Mouse (Mus musculus) heart, adult 2 months (tissue): ENCODE data around the gene Limk2. TPM values are rescaled to one million over a fixed set of nuclear protein-coding genes. Genes with fewer than 3 reads are reported as not detected.

Experiments used
- DNase-seq, 2 experiments: peaks; one replicate each; pipeline ENCODE4 v3.0.0; 2021
- H3K27ac ChIP-seq: fragments of 200-600 bp; 2 replicates; pipeline ENCODE4 v1.8.1; 2022
- H3K27me3 ChIP-seq: fragments of 200-500 bp; 2 replicates; pipeline ENCODE4 v1.6.1; 2012; ENCODE audit warnings: mild to moderate bottlenecking, low read length, inconsistent platforms, mixed read lengths; ENCODE audit not compliant: control insufficient read depth, insufficient read depth
- H3K36me3 ChIP-seq: fragments of 200-500 bp; 2 replicates; pipeline ENCODE4 v1.6.1; 2012; ENCODE audit warnings: low read length, inconsistent platforms; ENCODE audit not compliant: control insufficient read depth, insufficient read depth
- H3K4me1 ChIP-seq: fragments of 200-500 bp; 2 replicates; pipeline ENCODE4 v1.6.1; 2011; ENCODE audit warnings: low read length; ENCODE audit not compliant: control insufficient read depth, insufficient read depth
- H3K4me3 ChIP-seq: fragments of 200-600 bp; 2 replicates; pipeline ENCODE4 v1.8.1; 2022
- H3K79me2 ChIP-seq: fragments of 200-500 bp; replicated peaks from 2 replicates; pipeline ENCODE4 v1.6.1; 2012; ENCODE audit warnings: mild to moderate bottlenecking, inconsistent platforms, low read length, moderate library complexity, mixed read lengths; ENCODE audit not compliant: control insufficient read depth, insufficient read depth
- H3K9ac ChIP-seq: fragments of 200-500 bp; 2 replicates; pipeline ENCODE4 v1.6.1; 2012; ENCODE audit warnings: low read depth, mild to moderate bottlenecking, control low read depth, inconsistent platforms, low read length, mixed read lengths
- CTCF ChIP-seq: fragments of 200-600 bp; IDR thresholded peaks from 2 replicates; pipeline ENCODE4 v1.8.1; 2022; ENCODE audit warnings: antibody characterized with exemption, mild to moderate bottlenecking, moderate library complexity
- EP300 ChIP-seq: fragments of 200-500 bp; IDR thresholded peaks from 2 replicates; pipeline ENCODE4 v1.6.1; 2011; ENCODE audit warnings: low read depth, low read length, control low read depth; ENCODE audit not compliant: insufficient read depth
- POLR2A ChIP-seq: fragments of 200-500 bp; IDR thresholded peaks from 2 replicates; pipeline ENCODE4 v1.6.1; 2011; ENCODE audit warnings: mild to moderate bottlenecking, low read depth, low read length, control low read depth; ENCODE audit not compliant: insufficient read depth
- WGBS: fragments of 180-500 bp; shearing (Covaris S2); methylation state at CpG from one replicate; pipeline ENCODE4 v1.1.7; 2018; 5-methylcytosine and 5-hydroxymethylcytosine counted together
- intact Hi-C: fragments of 180-260 bp; cut with DNase I; formaldehyde crosslinking; loops from one replicate; pipeline ENCODE4 v1.15.1; 2025
- polyA plus RNA-seq: library from polyadenylated mRNA; depleted of rRNA; stranded (reverse); fragments of >200 nt; gene quantifications from 2 replicates; pipeline ENCODE4 v1.2.3, GENCODE M21; 2012
- total RNA-seq, 2 experiments: library from RNA; stranded (reverse); gene quantifications; 2 replicates each; pipeline ENCODE4 v1.2.3; 2021

Limk2 gene
- total and polyA plus RNA-seq, 3 experiments = 16.4 to 41.8 (median 17.1) TPM

DNA sequence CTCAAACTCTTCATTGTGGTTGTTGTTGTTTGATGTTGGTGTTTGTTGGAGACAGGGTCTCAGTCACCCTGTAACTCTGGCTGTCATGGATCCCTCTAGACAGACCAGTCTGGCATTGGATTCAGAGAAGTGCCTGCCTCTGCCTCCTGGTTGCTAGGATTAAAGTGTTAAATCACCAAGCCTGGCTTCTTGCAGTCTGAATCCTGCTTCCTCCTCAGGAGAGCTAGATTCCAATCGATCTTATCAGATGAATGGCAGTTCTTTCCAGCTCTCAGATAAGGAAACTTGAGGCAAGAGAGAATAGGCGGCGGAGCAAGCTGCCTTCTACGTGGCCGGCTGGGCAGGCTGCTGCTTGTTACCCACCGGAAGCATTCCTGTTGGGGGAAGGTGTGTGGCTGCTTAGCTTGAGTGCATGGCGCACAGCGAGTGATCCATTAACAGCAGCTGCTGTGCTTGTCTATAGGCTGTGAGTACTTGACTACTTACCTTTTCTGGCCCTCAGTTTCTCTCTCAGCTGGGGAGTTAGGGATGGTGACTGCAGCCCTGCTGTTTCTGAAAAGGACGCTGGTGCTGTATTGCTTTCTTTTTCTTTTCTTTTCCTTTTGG is 74.2 kb downstream of the Limk2 start:
- H3K4me3 ChIP-seq = no peak overlapping the region
- H3K79me2 ChIP-seq = no peaks in the 10 kb centered on the region
- intact Hi-C loops = loop anchor here (5.0 kb wide), 2 partner anchors 72 to 117 kb away; partner anchors contain the start of genes Limk2 and Rnf185
- 51% methylated on average over 9 of the region's 9 CpGs for WGBS
- DNase-seq = no peak
- no peaks in the 10 kb centered on the region for H3K27me3 ChIP-seq
- H3K27ac ChIP-seq = peak overlapping the region; percentile 94
- TF ChIP-seq EP300 = no peak
- H3K4me1 ChIP-seq = peaks cover 44% of the 10 kb centered on the region
- peak overlapping the region; percentile 28; the same call in 1 of the 2 replicates for H3K9ac ChIP-seq
- H3K36me3 ChIP-seq = peaks cover 32% of the 10 kb centered on the region

DNA sequence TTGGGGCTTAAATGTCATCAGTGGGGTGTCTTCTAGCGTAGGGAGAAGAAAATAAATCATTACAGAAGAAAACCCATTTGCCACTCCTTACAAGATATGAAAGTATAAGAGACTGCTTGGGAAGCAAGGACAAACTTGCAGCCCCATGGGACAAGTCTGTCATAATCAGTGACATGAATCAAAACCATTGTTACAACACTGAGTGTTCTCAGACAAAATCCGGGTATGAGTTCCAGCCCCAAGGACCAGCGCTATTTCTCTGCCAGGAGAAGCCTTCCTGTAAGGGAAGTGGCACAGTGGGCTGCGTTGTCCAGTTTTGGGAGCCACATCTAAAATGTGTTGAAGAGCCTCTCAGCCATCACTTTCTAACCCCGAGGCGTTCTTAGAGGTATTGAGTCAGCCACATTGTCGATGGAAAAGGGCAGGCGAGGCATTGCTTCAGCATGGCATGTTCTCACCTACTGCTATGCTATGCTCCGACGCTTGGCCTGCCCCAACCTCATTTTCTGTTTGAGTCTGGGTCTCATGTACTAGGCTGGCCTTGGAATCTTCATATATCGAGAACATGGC is 74.8 kb downstream of the Limk2 start:
- peaks cover 47% of the 10 kb centered on the region for H3K4me1 ChIP-seq

DNA sequence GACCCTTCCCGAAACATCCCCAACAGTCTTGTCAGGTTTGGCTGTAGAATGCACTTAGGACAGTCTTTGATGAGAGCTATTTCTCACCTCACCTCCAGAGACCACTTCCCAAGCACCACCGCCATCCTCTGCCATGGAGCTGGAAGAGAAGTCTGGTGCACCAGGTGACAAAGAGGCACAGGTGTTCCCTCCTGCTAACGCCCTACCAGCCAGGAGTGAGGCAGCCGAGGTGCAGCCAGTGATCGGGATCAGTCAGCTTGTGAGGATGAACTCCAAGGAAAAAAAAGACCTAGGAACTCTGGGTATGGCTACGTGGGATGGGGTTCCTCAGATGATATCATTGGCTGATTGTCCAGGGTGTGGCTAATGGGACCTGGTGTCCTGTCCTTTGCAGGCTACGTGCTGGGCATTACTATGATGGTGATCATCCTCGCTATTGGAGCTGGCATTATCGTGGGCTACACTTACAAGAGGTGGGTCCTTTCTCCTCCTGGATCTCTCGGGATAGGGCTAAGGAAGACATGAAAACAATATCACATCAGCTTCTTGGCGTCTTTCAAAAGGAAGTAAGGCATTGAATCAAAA is 75.8 kb downstream of the Limk2 start:
- Histone ChIP-seq H3K27me3 (no peaks in the 10 kb centered on the region), H3K4me3 (peak overlapping the region; percentile 24; the same call in 1 of the 2 replicates), H3K36me3 (peaks cover 35% of the 10 kb centered on the region), H3K27ac (peak overlapping the region; percentile 94), H3K79me2 (no peaks in the 10 kb centered on the region), H3K4me1 (peaks cover 47% of the 10 kb centered on the region), H3K9ac (no peak overlapping the region; the same call in 1 of the 2 replicates)
- TF ChIP-seq POLR2A (no peak), EP300 (no peak), CTCF (no peak)
- no peak for DNase-seq
- 76% methylated on average over 11 of the region's 11 CpGs for WGBS
- intact Hi-C loops = loop anchor here (5.0 kb wide), 2 partner anchors 74 to 119 kb away; partner anchors contain the start of genes Limk2 and Rnf185

More for the DNA sequence above, 74.8 kb downstream of the Limk2 start:
- Histone ChIP-seq H3K9ac (peak overlapping the region; percentile 17; the same call in 1 of the 2 replicates), H3K4me3 (no peak overlapping the region), H3K27me3 (no peaks in the 10 kb centered on the region), H3K36me3 (peaks cover 35% of the 10 kb centered on the region), H3K27ac (peak overlapping the region; percentile 94), H3K79me2 (no peaks in the 10 kb centered on the region)
- TF ChIP-seq EP300 (no peak), POLR2A (0 out of 2 replicates have a peak, but pooled peaks have one; percentile 25), CTCF (no peak)
- DNase-seq = no peak
- WGBS = 79% methylated on average over 11 of the region's 11 CpGs
- intact Hi-C loops = loop anchor here (5.0 kb wide), 2 partner anchors 73 to 118 kb away; partner anchors contain the start of genes Limk2 and Rnf185

DNA sequence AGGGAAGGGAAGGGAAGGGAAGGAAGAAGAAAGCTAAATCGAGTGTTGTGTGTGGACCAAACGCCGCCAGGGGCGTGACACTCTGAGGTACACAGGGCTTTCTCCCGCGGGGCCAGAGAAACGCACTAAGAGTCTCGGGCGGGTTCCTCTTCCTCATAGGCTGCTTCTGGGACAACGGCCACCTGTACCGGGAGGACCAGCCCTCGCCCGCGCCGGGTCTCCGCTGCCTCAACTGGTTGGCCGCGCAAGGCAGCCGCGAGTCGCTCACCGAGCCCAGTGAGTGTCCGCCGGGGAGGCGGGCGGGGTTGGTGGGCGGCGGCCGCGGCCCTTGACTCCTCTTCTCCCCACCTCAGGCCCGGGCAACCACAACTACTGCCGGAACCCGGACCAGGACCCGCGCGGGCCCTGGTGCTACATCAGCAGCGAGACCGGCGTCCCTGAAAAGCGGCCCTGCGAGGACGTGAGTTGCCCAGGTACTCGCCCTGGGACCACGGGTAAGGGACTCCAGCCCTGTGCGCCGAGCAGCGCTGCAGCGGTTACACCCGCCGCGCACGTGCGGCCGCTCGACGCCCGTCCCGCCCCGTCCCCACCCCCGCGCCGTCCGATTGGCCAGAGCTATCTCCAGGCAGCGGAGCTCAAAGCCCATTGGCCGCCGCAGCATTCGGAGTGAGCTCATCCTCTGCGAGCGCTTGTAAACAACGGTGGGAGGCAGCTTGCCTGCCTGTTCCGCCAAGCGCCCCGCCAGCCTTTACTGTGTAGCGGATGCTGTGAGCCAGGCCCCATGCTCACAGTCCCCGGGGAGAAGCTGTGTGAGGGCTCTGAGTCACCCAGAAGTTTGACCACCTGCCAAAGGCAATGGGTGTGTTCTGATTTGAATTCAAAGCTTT is 77.0 kb downstream of the Limk2 start:
- intact Hi-C loops = loop anchor here (2.0 to 5.0 kb wide), 4 partner anchors 15 to 120 kb away; partner anchors contain the start of genes Limk2 and Rnf185
- peak; percentile 89 to 96 for DNase-seq
- Histone ChIP-seq H3K36me3 (peaks cover 33% of the 10 kb centered on the region), H3K79me2 (no peaks in the 10 kb centered on the region), H3K27me3 (no peaks in the 10 kb centered on the region), H3K9ac (peak overlapping the region; percentile 85), H3K27ac (peak overlapping the region; percentile 94), H3K4me1 (peaks cover 39% of the 10 kb centered on the region), H3K4me3 (peak overlapping the region; percentile 77)
- under 1% methylated on average over 74 of the region's 75 CpGs for WGBS
- TF ChIP-seq POLR2A (peak; percentile 72), EP300 (peak; percentile 32; the same call in 1 of the 2 replicates), CTCF (peak; percentile 21)

DNA sequence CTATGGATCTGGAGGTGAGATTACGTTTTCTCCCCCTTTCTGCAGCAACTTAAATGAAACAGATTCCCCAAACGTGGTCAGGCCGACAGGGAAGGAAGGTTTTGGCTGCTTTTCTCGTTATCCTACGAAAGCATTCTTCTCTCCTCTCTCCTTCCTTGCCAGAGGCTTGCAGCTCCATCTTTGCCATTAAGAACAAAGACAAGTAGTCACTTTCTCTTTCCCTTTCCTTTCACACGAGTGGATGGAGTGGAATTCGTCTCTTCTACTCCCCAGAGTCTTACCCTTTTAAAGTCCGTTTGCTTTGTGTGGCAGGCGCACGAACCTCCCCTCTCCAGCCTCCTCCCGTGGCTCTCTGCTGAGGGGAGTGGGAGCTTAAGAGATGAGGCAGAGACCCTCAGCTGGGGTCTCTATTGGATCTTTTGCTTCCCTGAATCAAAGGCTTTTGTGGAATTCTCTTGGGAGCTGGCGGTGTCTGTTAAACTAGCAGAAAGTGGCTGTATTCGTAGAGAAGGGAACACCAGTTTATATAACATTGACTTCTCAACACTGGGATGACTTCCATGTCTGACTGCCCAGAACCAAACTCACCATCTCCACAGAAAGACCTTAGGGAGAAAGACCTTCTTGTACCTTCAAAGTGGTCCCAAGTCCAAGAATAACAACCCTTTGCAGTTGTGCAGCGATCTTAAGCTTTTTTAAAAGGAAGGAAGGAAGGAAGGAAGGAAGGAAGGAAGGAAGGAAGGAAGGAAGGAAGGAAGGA is 77.8 kb downstream of the Limk2 start:
- 1% methylated on average over 14 of the region's 14 CpGs for WGBS
- Histone ChIP-seq H3K79me2 (no peaks in the 10 kb centered on the region), H3K27me3 (no peaks in the 10 kb centered on the region), H3K36me3 (peaks cover 33% of the 10 kb centered on the region), H3K4me1 (peaks cover 35% of the 10 kb centered on the region), H3K27ac (peak overlapping the region; percentile 94), H3K9ac (peak overlapping the region; percentile 85), H3K4me3 (peak overlapping the region; percentile 77)
- intact Hi-C loops = loop anchor here (2.0 to 5.0 kb wide), 4 partner anchors 16 to 121 kb away; partner anchors contain the start of genes Limk2 and Rnf185
- TF ChIP-seq EP300 = no peak
- no peak for TF ChIP-seq CTCF
- no peak for TF ChIP-seq POLR2A
- no peak for DNase-seq
